Comparison of ENCODE assay signal across 8 mouse cellular contexts in genomic region chr14:120336380-120336779, GRCm38 (mm10).
DNase-seq lines count a peak whose midpoint lies in the region; ATAC-seq and TF ChIP-seq lines count a peak whose summit lies in the region.
"Had no signal": no experiment of that assay in that cellular context is flagged by ENCODE, and none has a peak within 500 bp of the region (broad histone marks: within the 10 kb centered on the region; RNA-seq: fewer than 3 reads in every experiment).

No protein-coding gene starts in this region.

- H3K36me3 ChIP-seq in neural tube, embryonic 14.5 days (ENCODE audit: control insufficient read depth, insufficient read depth, low read length) = no peaks in the 10 kb centered on the region
- peaks cover 20% of the 10 kb centered on the region for H3K36me3 ChIP-seq in embryonic facial prominence, embryonic 13.5 days
- no peaks in the 10 kb centered on the region for H3K36me3 ChIP-seq in lung, postnatal 0 days (ENCODE audit: insufficient read depth, low read length)
- H3K36me3 ChIP-seq: liver, embryonic 15.5 days had no signal

- 0 out of 2 replicates have a peak, but pooled peaks have one; percentile 29 for ATAC-seq in neural tube, embryonic 14.5 days (ENCODE audit: low read depth)
- no peak for ATAC-seq in embryonic facial prominence, embryonic 13.5 days (ENCODE audit: insufficient number of reproducible peaks, insufficient read depth, low FRiP score, low TSS enrichment, low read depth)
- ATAC-seq in lung, postnatal 0 days = peak; percentile 70
- ATAC-seq in megakaryocyte progenitor cell, adult 5-6 weeks (replicated peaks; ENCODE audit: poor library complexity) = no peak

- no peak for TF ChIP-seq EP300 in lung, postnatal 0 days (IDR thresholded peaks at IDR 0.05)

- H3K9ac ChIP-seq in neural tube, embryonic 14.5 days (replicated peaks; ENCODE audit: low read depth, low read length) = no peak overlapping the region
- no peak overlapping the region for H3K9ac ChIP-seq in embryonic facial prominence, embryonic 13.5 days
- H3K9ac ChIP-seq in lung, postnatal 0 days (replicated peaks; ENCODE audit: low read depth) = no peak overlapping the region
- H3K9ac ChIP-seq: liver, embryonic 15.5 days had no signal

- 41% methylated on average over 7 of the region's 7 CpGs for WGBS in neural tube, embryonic 14.5 days
- WGBS in embryonic facial prominence, embryonic 13.5 days = 54% methylated on average over 7 of the region's 7 CpGs
- 41% methylated on average over 7 of the region's 7 CpGs for WGBS in lung, postnatal 0 days

- no peak overlapping the region for H3K4me3 ChIP-seq in neural tube, embryonic 14.5 days (ENCODE audit: low read depth, low read length)
- no peak overlapping the region for H3K4me3 ChIP-seq in embryonic facial prominence, embryonic 13.5 days
- no peak overlapping the region for H3K4me3 ChIP-seq in lung, postnatal 0 days (ENCODE audit: low read depth, low read length)
- H3K4me3 ChIP-seq: liver, embryonic 15.5 days had no signal

- TF ChIP-seq CTCF in lung, postnatal 0 days (IDR thresholded peaks at IDR 0.05) = no peak

- H3K4me2 ChIP-seq in neural tube, embryonic 14.5 days (ENCODE audit: low read depth, low read length) = no peak overlapping the region
- no peak overlapping the region for H3K4me2 ChIP-seq in embryonic facial prominence, embryonic 13.5 days
- no peak overlapping the region for H3K4me2 ChIP-seq in lung, postnatal 0 days (replicated peaks; ENCODE audit: low read depth, low read length)
- H3K4me2 ChIP-seq: liver, embryonic 15.5 days had no signal

- no peak for DNase-seq in neural tube, embryonic 10.5 days (ENCODE audit: extremely low spot score, low spot score)
- DNase-seq in heart, postnatal 25 days (ENCODE audit: low spot score) = peak; percentile 67
- peak; percentile 69 for DNase-seq in lung, postnatal 0 days (ENCODE audit: low spot score)
- no peak for DNase-seq in thymus, postnatal 25 days

- H3K27ac ChIP-seq in neural tube, embryonic 14.5 days (ENCODE audit: low read depth, low read length) = no peak overlapping the region
- H3K27ac ChIP-seq in embryonic facial prominence, embryonic 13.5 days = peak overlapping the region; percentile 8; the same call in 1 of the 2 replicates
- peak overlapping the region; percentile 21; the same call in 1 of the 2 replicates for H3K27ac ChIP-seq in lung, postnatal 0 days (ENCODE audit: low read length)
- H3K27ac ChIP-seq: liver, embryonic 15.5 days had no signal

- H3K27me3 ChIP-seq in neural tube, embryonic 14.5 days (ENCODE audit: control insufficient read depth, insufficient read depth, low read length) = no peaks in the 10 kb centered on the region
- H3K27me3 ChIP-seq in embryonic facial prominence, embryonic 13.5 days = no peaks in the 10 kb centered on the region
- no peaks in the 10 kb centered on the region for H3K27me3 ChIP-seq in lung, postnatal 0 days (replicated peaks; ENCODE audit: insufficient read depth, low read length)
- H3K27me3 ChIP-seq: liver, embryonic 15.5 days had no signal

- H3K4me1 ChIP-seq in neural tube, embryonic 14.5 days (ENCODE audit: control insufficient read depth, insufficient read depth, low read length) = peaks cover 6% of the 10 kb centered on the region; the same call in 1 of the 2 replicates
- H3K4me1 ChIP-seq in embryonic facial prominence, embryonic 13.5 days = peaks cover 71% of the 10 kb centered on the region
- H3K4me1 ChIP-seq in lung, postnatal 0 days (ENCODE audit: insufficient read depth, low read depth, low read length) = peaks cover 29% of the 10 kb centered on the region; the same call in 1 of the 2 replicates
- H3K4me1 ChIP-seq: liver, embryonic 15.5 days had no signal

- H3K9me3 ChIP-seq in neural tube, embryonic 14.5 days (ENCODE audit: control insufficient read depth, low read length) = no peaks in the 10 kb centered on the region
- H3K9me3 ChIP-seq in embryonic facial prominence, embryonic 13.5 days = no peaks in the 10 kb centered on the region
- H3K9me3 ChIP-seq in lung, postnatal 0 days (ENCODE audit: low read length) = no peaks in the 10 kb centered on the region
- H3K9me3 ChIP-seq: liver, embryonic 15.5 days had no signal

- intact Hi-C loops in heart, postnatal 25 days (cut with DNase I) = loop anchor here (5.0 to 10.0 kb wide), 3 partner anchors 34 to 59 kb away; partner anchors contain the start of gene Mbnl2

Comparison
In these comparisons a context has a peak if more than half of its experiments do, and no peak if none do; other contexts are left out.
1. ATAC-seq: peak in neural tube, embryonic 14.5 days (single experiment) and lung, postnatal 0 days (single experiment); none in embryonic facial prominence, embryonic 13.5 days (single experiment) and megakaryocyte progenitor cell, adult 5-6 weeks (single experiment).
2. DNase-seq: peak in heart, postnatal 25 days (single experiment) and lung, postnatal 0 days (single experiment); none in neural tube, embryonic 10.5 days (single experiment) and thymus, postnatal 25 days (single experiment).